Mouse (Mus musculus) limb, embryonic 11.5 days (tissue): ENCODE data around the gene Tceanc2. TPM values are rescaled to one million over a fixed set of nuclear protein-coding genes. Genes with fewer than 3 reads are reported as not detected.

Experiments used
- ATAC-seq: fragments of 200-750 bp; cut with Nextera tagmentation; 2 replicates; pipeline ENCODE4 v1.8.0; 2017; ENCODE audit warnings: low read depth; ENCODE audit not compliant: insufficient number of reproducible peaks, low FRiP score, low TSS enrichment
- DNase-seq: peaks from one replicate; pipeline ENCODE4 v3.0.0-alpha.2; 2015; ENCODE audit warnings: low spot score
- H3K27ac ChIP-seq: fragments of 300-500 bp; sonication (generic); replicated peaks from 2 replicates; pipeline ENCODE4 v1.5.1; 2014; ENCODE audit warnings: low read depth, mild to moderate bottlenecking, low read length
- H3K27me3 ChIP-seq: fragments of 300-500 bp; sonication (generic); 2 replicates; pipeline ENCODE4 v1.6.1; 2014; ENCODE audit warnings: mild to moderate bottlenecking, low read length, mixed read lengths; ENCODE audit not compliant: control insufficient read depth, insufficient read depth
- H3K36me3 ChIP-seq: fragments of 300-500 bp; sonication (generic); 2 replicates; pipeline ENCODE4 v1.6.1; 2014; ENCODE audit warnings: mild to moderate bottlenecking, low read length, moderate library complexity, mixed read lengths; ENCODE audit not compliant: control insufficient read depth, insufficient read depth
- H3K4me1 ChIP-seq: fragments of 300-500 bp; sonication (generic); 2 replicates; pipeline ENCODE4 v1.6.1; 2014; ENCODE audit warnings: low read length, mixed read lengths; ENCODE audit not compliant: control insufficient read depth, insufficient read depth
- H3K4me2 ChIP-seq: fragments of 300-500 bp; sonication (generic); 2 replicates; pipeline ENCODE4 v1.6.1; 2014; ENCODE audit warnings: low read depth, mild to moderate bottlenecking, moderate library complexity; ENCODE audit not compliant: severe bottlenecking
- H3K4me3 ChIP-seq: fragments of 300-500 bp; sonication (generic); 2 replicates; pipeline ENCODE4 v1.5.1; 2014; ENCODE audit warnings: low read depth, low read length
- H3K9ac ChIP-seq: fragments of 300-500 bp; sonication (generic); 2 replicates; pipeline ENCODE4 v1.6.1; 2014; ENCODE audit warnings: mild to moderate bottlenecking, low read length
- H3K9me3 ChIP-seq: fragments of 300-500 bp; sonication (generic); 2 replicates; pipeline ENCODE4 v1.6.1; 2016; ENCODE audit warnings: low read length; ENCODE audit not compliant: control insufficient read depth
- WGBS: fragments of 180-500 bp; shearing (Covaris S2); extraction: QIAGEN DNeasy Blood & Tissue Kit; methylation state at CpG from one replicate; pipeline ENCODE4 v1.1.7; 2014; 5-methylcytosine and 5-hydroxymethylcytosine counted together
- polyA plus RNA-seq: library from polyadenylated mRNA; unstranded; fragments of >200 nt; fragmentation: Nextera tagmentation; extraction: Ambion mirVana; gene quantifications from 2 replicates; pipeline ENCODE4 v1.2.1, GENCODE M21; 2014

Tceanc2 gene
- polyA plus RNA-seq, 1 experiment from 2014 or later = 19.1 TPM

DNA sequence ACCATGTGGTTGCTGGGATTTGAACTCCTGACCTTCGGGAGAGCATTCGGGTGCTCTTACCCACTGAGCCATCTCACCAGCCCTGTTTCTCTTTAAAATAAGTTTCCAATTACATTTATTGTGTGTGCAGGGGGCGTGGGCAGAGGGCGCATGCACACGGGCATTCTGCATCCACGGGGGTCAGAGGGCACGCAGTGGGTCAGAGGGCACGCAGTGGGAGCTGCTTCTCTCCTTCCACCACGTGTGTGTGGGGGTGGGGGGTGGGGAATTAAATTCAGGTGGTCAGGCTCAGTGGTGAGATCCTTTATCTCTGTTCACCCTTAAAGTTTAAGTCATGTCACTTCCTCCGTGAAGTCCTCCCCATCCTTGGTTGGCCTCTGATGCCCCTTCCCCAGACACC is 80.5 kb downstream of the Tceanc2 start:
- ATAC-seq (no peak), DNase-seq (no peak)
- H3K4me1 ChIP-seq = peaks cover 26% of the 10 kb centered on the region
- no peaks in the 10 kb centered on the region for H3K9me3 ChIP-seq
- H3K4me2 ChIP-seq = no peak overlapping the region
- WGBS = 53% methylated on average over 10 of the region's 10 CpGs
- H3K36me3 ChIP-seq = no peaks in the 10 kb centered on the region
- no peak overlapping the region for H3K4me3 ChIP-seq
- H3K27me3 ChIP-seq = no peaks in the 10 kb centered on the region
- H3K9ac ChIP-seq = no peak overlapping the region
- H3K27ac ChIP-seq = no peak overlapping the region

DNA sequence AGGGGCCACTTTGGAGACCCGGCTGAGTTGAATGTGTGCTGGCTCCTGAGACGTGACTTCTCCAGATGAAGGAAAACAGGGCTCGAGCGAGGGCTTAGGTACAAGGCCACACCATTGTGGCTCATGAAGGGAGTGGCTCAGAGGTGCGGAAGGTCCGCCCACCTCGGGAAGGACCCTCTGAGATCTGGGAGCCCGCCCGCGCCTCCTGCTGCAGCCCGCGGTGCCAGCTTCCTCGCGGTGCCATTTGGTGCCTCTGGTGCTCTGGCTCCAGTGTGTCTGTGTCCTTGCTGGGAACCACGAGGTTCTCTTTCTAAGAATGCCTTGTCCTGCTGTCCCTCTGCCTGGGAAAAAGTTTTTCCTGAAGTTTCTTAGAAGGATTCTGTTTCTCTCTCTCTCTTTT is 81.0 kb downstream of the Tceanc2 start:
- WGBS = 34% methylated on average over 15 of the region's 15 CpGs
- H3K27ac ChIP-seq = no peak overlapping the region
- H3K27me3 ChIP-seq = no peaks in the 10 kb centered on the region
- peaks cover 27% of the 10 kb centered on the region for H3K4me1 ChIP-seq
- H3K4me2 ChIP-seq = no peak overlapping the region
- no peaks in the 10 kb centered on the region for H3K36me3 ChIP-seq
- H3K9me3 ChIP-seq = no peaks in the 10 kb centered on the region
- DNase-seq (no peak), ATAC-seq (no peak)
- no peak overlapping the region for H3K4me3 ChIP-seq
- H3K9ac ChIP-seq = no peak overlapping the region

DNA sequence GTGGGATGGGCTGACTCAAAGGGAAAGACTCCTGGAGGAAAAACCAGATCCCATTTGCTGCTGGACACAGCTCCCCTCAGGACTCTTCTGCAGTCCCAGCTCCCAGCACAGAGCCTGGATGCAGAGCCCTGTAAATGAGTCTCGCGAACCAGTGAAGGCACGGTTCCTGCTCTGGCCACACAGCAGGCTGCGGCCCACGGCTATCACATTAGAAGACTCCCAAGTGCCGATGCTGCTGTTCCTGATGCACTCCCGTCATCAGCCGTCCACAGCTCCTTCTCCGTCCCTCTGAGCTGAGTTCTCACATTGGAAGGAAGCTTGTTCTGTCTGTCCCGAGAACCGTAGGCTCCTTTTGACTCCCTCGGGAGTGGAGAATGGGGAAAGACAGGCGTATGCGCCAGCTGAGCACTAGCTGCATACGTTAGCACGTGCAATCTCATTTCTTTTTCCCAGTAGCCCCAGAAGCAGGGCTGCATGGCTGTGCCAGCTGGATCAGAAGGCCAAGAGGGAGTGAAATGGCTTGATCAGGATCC is 82.0 kb downstream of the Tceanc2 start, which contains the start of gene Cdcp2:
Cdcp2 (plus strand) TSS at position 51 of the 533 bp plus-strand sequence.
- Histone ChIP-seq H3K27me3 (no peaks in the 10 kb centered on the region), H3K36me3 (no peaks in the 10 kb centered on the region), H3K27ac (no peak within 1 kb of the TSS), H3K4me1 (peaks cover 28% of the 10 kb centered on the region), H3K4me2 (no peak within 1 kb of the TSS), H3K9me3 (no peaks in the 10 kb centered on the region), H3K9ac (no peak within 1 kb of the TSS; the same call in 1 of the 2 replicates), H3K4me3 (no peak within 1 kb of the TSS)
- 58% methylated on average over 16 of the region's 16 CpGs for WGBS
- DNase-seq (no peak), ATAC-seq (no peak)

DNA sequence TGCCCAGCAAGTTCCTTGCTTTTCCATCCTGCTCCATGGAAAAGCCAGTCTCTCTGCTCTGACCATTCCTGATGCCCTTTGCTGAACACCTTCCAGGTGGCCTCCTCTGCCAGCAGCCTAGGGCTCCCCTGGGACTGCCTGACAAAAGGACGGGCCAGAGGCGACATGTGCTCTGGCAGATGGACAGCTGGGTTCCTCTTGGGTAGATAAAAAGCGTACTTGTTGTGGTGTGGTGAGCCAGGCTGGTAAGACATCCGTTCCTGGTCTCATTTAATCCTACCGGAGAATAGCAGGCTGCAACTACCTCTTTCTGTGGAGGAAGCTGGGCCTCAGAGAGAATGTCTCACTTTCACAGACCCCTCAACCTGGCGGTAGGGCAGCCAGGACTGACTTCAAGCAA is 82.9 kb downstream of the Tceanc2 start:
- WGBS = 51% methylated on average over 6 of the region's 6 CpGs
- ATAC-seq (no peak), DNase-seq (no peak)
- H3K4me2 ChIP-seq = no peak overlapping the region
- no peak overlapping the region for H3K27ac ChIP-seq
- H3K9me3 ChIP-seq = no peaks in the 10 kb centered on the region
- H3K36me3 ChIP-seq = no peaks in the 10 kb centered on the region
- no peaks in the 10 kb centered on the region for H3K27me3 ChIP-seq
- H3K9ac ChIP-seq = no peak overlapping the region
- peaks cover 28% of the 10 kb centered on the region for H3K4me1 ChIP-seq
- no peak overlapping the region for H3K4me3 ChIP-seq

DNA sequence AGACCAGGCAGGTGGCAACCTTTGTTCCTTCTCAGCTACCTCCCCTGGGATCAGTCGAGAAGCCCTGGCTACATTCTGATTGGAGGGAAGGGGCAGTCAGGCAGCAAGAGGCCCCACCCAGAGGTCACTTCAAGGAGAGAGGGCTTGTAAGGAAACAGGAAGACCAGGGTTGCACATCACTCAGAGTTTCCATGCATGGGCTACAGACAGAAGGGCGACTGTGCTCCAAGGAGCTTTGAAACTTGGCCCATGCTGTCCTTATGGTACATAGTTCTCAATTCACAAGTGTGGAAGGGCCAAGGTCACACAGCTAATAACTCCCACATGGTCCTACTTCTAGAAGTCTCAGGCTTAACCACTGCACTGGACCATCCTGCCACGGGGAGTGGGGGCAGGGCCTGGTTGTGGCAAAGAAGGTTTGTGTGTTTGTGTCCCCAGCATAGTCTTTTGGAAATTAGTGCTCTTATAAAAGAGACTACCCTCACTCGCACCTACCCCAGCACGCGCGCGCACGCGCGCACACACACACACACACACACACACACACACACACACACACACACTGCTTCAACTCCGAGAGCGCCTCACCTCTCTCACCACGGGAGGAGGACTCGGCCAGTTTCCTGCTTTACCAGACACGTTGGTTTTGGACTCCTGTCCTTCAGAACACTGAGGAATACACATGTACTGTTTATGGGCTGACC is 84.3 kb downstream of the Tceanc2 start:
- no peaks in the 10 kb centered on the region for H3K36me3 ChIP-seq
- no peaks in the 10 kb centered on the region for H3K9me3 ChIP-seq
- peak overlapping the region; percentile 2; the same call in 1 of the 2 replicates for H3K27ac ChIP-seq
- peak; percentile 49; the same call in 1 of the 2 replicates for ATAC-seq
- H3K4me1 ChIP-seq = peaks cover 28% of the 10 kb centered on the region
- DNase-seq = peak; percentile 65
- H3K4me2 ChIP-seq = no peak overlapping the region
- 68% methylated on average over 16 of the region's 16 CpGs for WGBS
- no peaks in the 10 kb centered on the region for H3K27me3 ChIP-seq
- no peak overlapping the region for H3K4me3 ChIP-seq
- no peak overlapping the region for H3K9ac ChIP-seq

DNA sequence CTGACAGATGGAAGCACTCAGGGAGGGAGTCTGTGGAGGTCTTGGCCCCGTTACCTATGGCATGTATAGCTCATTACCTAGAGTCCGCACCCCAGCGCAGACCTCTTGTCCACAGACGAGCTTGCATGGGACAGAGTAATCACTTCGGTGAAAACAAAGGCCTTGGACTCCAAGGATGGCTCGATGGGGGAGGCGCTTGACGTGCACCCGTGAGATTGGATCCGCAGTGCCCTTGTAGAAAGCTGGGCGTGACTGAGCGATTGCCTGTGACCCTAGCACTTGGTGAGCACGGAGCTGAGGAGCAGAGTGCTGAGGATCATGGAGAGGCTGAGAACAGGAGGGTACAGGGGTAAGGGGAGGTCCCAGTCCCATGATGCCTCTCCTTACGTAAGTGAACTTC is 87.2 kb downstream of the Tceanc2 start:
- Histone ChIP-seq H3K4me2 (no peak overlapping the region), H3K4me3 (no peak overlapping the region), H3K9ac (no peak overlapping the region), H3K36me3 (no peaks in the 10 kb centered on the region), H3K27me3 (no peaks in the 10 kb centered on the region), H3K4me1 (peaks cover 17% of the 10 kb centered on the region), H3K27ac (no peak overlapping the region), H3K9me3 (no peaks in the 10 kb centered on the region)
- 74% methylated on average over 14 of the region's 14 CpGs for WGBS
- DNase-seq = no peak
- ATAC-seq = no peak

DNA sequence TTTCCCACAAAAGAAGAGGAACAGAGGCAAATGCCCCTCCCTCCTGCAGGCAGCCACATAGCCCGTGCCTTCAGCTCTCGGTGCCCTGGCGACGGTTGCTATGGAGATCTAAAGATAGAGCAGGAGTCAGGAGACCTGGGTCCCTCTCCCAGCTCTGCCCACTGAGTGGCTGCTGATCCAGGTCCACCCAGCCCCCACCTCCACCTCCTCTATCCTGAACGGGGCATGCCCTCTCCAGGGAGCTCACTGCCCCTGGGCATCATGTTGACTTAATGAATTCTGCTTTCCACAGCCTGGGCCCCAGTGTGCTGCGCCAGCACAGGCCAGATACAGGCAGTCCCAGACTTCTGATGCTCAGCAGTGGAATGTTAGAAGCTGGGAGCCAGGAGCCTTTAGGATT is 94.1 kb downstream of the Tceanc2 start:
- H3K4me3 ChIP-seq = no peak overlapping the region
- no peaks in the 10 kb centered on the region for H3K9me3 ChIP-seq
- DNase-seq (peak; percentile 48), ATAC-seq (peak; percentile 78)
- 0 out of 2 replicates have a peak overlapping the region, but pooled peaks have one; percentile 10 for H3K4me2 ChIP-seq
- H3K27me3 ChIP-seq = no peaks in the 10 kb centered on the region
- 12% methylated on average over 6 of the region's 6 CpGs for WGBS
- peaks cover 14% of the 10 kb centered on the region for H3K4me1 ChIP-seq
- H3K36me3 ChIP-seq = no peaks in the 10 kb centered on the region
- H3K27ac ChIP-seq = no peak overlapping the region
- H3K9ac ChIP-seq = peak overlapping the region; percentile 7; the same call in 1 of the 2 replicates

DNA sequence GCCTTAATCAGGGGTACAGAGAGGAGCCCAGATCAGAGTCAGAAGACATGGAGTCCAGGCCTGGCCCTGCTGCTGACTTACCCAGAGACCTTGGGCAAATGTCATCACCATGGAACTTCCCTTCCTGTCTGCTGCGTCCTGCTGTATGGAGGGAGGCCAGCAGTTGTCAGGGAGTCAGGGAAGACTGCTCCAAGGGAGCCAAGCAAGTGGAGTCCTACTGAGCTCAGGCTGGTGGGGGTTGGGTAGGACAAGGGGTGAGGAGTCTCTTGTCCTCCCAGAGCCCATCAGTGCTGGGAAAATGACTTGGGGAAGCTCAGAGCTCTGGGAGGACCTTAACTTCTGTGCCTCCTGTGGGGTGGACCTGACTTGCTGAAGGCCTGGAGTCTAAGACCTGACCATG is 94.6 kb downstream of the Tceanc2 start:
- Histone ChIP-seq H3K4me3 (no peak overlapping the region), H3K27me3 (no peaks in the 10 kb centered on the region), H3K27ac (0 out of 2 replicates have a peak overlapping the region, but pooled peaks have one; percentile 26), H3K4me1 (peaks cover 14% of the 10 kb centered on the region), H3K36me3 (no peaks in the 10 kb centered on the region), H3K4me2 (0 out of 2 replicates have a peak overlapping the region, but pooled peaks have one; percentile 10), H3K9me3 (no peaks in the 10 kb centered on the region), H3K9ac (0 out of 2 replicates have a peak overlapping the region, but pooled peaks have one; percentile 7)
- ATAC-seq = peak; percentile 33; the same call in 1 of the 2 replicates
- WGBS = 28% methylated on average over 1 of the region's 1 CpGs
- no peak for DNase-seq
